Mouse (Mus musculus): ENCODE results near the gene Fam53a. TPM values are rescaled to one million over a fixed set of nuclear protein-coding genes. Genes with fewer than 3 reads are reported as not detected.

Fam53a gene
- total and polyA plus RNA-seq, 3 experiments, result 43.6 to 62.8 TPM; not detected in 1

DNA sequence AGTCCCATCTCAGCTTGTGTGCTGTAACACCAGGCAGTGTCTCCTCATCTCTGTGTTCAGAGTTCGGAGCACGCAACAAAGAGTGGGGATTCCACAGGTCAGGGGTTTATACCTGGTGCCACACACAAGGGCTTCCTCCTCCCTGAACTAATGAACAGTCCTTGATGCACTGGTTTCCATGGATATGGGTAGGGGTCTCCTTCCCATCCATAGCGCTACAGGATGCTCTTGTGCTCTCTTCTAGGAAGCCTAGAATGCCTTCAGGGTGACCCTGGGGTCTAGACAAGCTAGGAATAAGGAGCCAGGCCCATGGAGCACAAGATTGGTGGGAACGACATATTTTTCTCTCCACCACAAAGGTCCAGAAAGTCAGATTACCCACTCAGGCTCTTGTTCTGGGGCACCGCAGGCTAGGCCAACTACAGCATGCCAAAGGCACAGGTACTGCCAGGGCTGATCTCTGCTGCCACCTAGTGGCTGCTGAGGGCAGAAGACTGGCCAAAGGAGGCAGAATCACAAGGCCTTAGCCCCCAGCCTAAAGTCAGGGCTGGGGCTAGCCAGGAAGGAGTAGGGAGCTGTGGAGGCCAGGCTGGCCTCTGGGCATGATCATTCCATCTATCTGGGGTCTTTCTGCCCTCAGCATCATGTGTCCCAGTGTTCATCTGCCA is 40.1 kb downstream of the Fam53a start (continued):
- TF ChIP-seq SMC3 (IDR thresholded peaks at IDR 0.05; ENCODE audit: low read depth, low read length) (peak; percentile 92), MAFK (IDR thresholded peaks at IDR 0.05; ENCODE audit: borderline replicate concordance, low read depth, low read length) (no peak), GATA1 (IDR thresholded peaks at IDR 0.05; ENCODE audit: low read depth, low read length) (no peak), ZKSCAN1 (IDR thresholded peaks at IDR 0.05; ENCODE audit: low read depth, low read length) (no peak), MAZ (IDR thresholded peaks at IDR 0.05; ENCODE audit: low read depth, low read length) (no peak)

DNA sequence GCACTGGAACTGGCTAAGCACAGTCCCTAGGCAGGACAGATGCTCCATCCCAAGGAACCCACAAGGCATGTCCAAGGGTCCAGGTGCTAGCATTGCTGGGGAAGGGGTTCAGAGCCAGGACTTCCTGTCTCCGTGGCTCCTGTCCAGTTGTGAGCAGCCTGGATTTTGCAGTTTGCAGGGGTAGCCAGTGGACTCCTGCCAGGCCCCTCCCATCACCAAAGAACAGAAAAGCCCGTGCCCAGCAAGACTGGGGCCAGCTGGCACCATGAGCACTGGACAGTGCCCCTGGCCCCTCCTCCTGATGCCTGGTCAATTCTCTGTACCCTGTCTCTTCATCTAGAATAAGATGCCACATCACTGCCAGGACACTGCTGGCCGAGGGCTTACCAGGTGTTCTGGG is 41.4 kb downstream of the Fam53a start:
- TF ChIP-seq TCF12 (IDR thresholded peaks at IDR 0.05; ENCODE audit: low read depth, low read length), result no peak
- TF ChIP-seq SMC3 (IDR thresholded peaks at IDR 0.05; ENCODE audit: low read depth, low read length), result no peak
- TF ChIP-seq ELF1 (IDR thresholded peaks at IDR 0.05; ENCODE audit: low read depth, low read length), result no peak
- no peak for TF ChIP-seq ZMIZ1 (IDR thresholded peaks at IDR 0.05; ENCODE audit: low read depth, low read length)
- TF ChIP-seq E2F4 (IDR thresholded peaks at IDR 0.05; ENCODE audit: borderline replicate concordance, low read depth, low read length), result no peak
- TF ChIP-seq BHLHE40 (IDR thresholded peaks at IDR 0.05; ENCODE audit: borderline replicate concordance, low read depth, low read length), result no peak
- no peak for TF ChIP-seq ZC3H11A (IDR thresholded peaks at IDR 0.05; ENCODE audit: low read depth, low read length)
- TF ChIP-seq USF1 (IDR thresholded peaks at IDR 0.05; ENCODE audit: low read depth, low read length), result no peak
- TF ChIP-seq NRF1 (IDR thresholded peaks at IDR 0.05; ENCODE audit: insufficient read depth, low read depth, low read length, poor library complexity, severe bottlenecking), result no peak
- TF ChIP-seq TAL1 (IDR thresholded peaks at IDR 0.05; ENCODE audit: low read length), result no peak
- TF ChIP-seq RAD21 (IDR thresholded peaks at IDR 0.05; ENCODE audit: low read depth, low read length), result no peak
- TF ChIP-seq POLR2AphosphoS5 (IDR thresholded peaks at IDR 0.05; ENCODE audit: borderline replicate concordance, low read depth, low read length), result no peak
- no peak for TF ChIP-seq MXI1 (IDR thresholded peaks at IDR 0.05; ENCODE audit: low read depth, low read length)
- TF ChIP-seq GATA1 (IDR thresholded peaks at IDR 0.05; ENCODE audit: low read depth, low read length), result no peak
- no peak for TF ChIP-seq KAT2A (conservative IDR thresholded peaks at IDR 0.05; ENCODE audit: low read depth, low read length)
- Histone ChIP-seq H3K4me1 (ENCODE audit: control insufficient read depth in 1 of 2, insufficient read depth in 2 of 2, low read length in 2 of 2) (no peaks in the 10 kb centered on the region), H3K79me2 (ENCODE audit: control insufficient read depth, insufficient read depth, low read length, poor library complexity) (no peaks in the 10 kb centered on the region), H3K4me3 (ENCODE audit: control insufficient read depth in 1 of 2, insufficient read depth in 1 of 2, low read depth in 2 of 2, low read length in 2 of 2) (no peak overlapping the region), H3K9ac (ENCODE audit: control insufficient read depth, low read depth, low read length, poor library complexity, severe bottlenecking) (no peak overlapping the region), H3K27me3 (ENCODE audit: control insufficient read depth in 1 of 2, insufficient read depth in 2 of 2, low read length in 2 of 2) (no peaks in the 10 kb centered on the region), H3K36me3 (ENCODE audit: control insufficient read depth in 1 of 2, insufficient read depth in 2 of 2, low read length in 2 of 2) (no peaks in the 10 kb centered on the region), H3K27ac (ENCODE audit: control insufficient read depth, low read depth, low read length) (no peak overlapping the region), H3K9me3 (replicated peaks; ENCODE audit: insufficient read depth, low read length) (no peaks in the 10 kb centered on the region)
- no peak for DNase-seq (ENCODE audit: low read depth, low spot score)

Measured in MEL (cell line).